Mouse (Mus musculus) layer of hippocampus, adult 8-10 months (tissue): ENCODE measurements at regions not wholly inside any gene's neighbourhood (a gene's known extent, or its start where the extent isn't known, plus 50 kb on each side); places are given as distances from the start of the nearest gene placed in this dataset.
A peak's percentile ranks its signal among the peaks of the same experiment; 100 is the strongest.

Experiments
- DNase-seq, 2 experiments: peaks; one replicate each; pipeline ENCODE4 v3.0.0; 2022; ENCODE audit warnings: low spot score in 2 of 2

GRCm38 (mm10) chr19:49563612-49564256 lies 1114.7 kb downstream of the Sorcs1 start:
- no peak for DNase-seq

GRCm38 (mm10) chr19:49539445-49540407 lies 1138.7 kb downstream of the Sorcs1 start:
- peak; percentile 4 to 36 for DNase-seq
